Mouse (Mus musculus) embryonic fibroblast, embryonic 13.5 days (primary cell): ENCODE measurements around the gene Spop.

Experiments
- CTCF ChIP-seq: IDR thresholded peaks from 2 replicates; pipeline ENCODE4 v1.5.1; 2011; ENCODE audit warnings: mild to moderate bottlenecking, control low read depth, low read length, moderate library complexity, borderline replicate concordance; ENCODE audit not compliant: insufficient read depth
- POLR2A ChIP-seq: IDR thresholded peaks from 2 replicates; pipeline ENCODE4 v1.6.1; 2011; ENCODE audit warnings: low read depth, mild to moderate bottlenecking, control low read depth, low read length, moderate library complexity

DNA sequence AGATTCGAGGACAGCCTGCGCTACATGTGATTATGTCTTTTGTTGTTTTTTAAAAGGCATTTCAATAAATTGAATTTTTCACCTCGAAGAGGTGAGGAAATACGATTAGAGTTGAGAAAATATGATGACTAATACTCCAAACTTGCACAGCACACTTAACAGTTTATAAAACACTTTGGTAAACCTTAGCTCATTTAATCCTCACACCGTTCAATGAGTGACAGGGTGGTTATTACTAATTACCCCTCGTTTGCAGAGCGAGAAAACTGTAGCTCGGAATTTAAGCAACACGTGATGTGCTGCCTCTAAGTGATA lies 29.9 kb upstream of the Spop start:
- TF ChIP-seq POLR2A = no peak
- TF ChIP-seq CTCF = no peak
